Mouse (Mus musculus) lung, adult 18-20 months (tissue): ENCODE results near the gene Kcnk1.
A peak's percentile ranks its signal among the peaks of the same experiment; 100 is the strongest.

Experiments used
- DNase-seq, 2 experiments: peaks; one replicate each; pipeline ENCODE4 v3.0.0; 2022; ENCODE audit warnings: mixed read lengths in 2 of 2

Kcnk1 gene

DNA sequence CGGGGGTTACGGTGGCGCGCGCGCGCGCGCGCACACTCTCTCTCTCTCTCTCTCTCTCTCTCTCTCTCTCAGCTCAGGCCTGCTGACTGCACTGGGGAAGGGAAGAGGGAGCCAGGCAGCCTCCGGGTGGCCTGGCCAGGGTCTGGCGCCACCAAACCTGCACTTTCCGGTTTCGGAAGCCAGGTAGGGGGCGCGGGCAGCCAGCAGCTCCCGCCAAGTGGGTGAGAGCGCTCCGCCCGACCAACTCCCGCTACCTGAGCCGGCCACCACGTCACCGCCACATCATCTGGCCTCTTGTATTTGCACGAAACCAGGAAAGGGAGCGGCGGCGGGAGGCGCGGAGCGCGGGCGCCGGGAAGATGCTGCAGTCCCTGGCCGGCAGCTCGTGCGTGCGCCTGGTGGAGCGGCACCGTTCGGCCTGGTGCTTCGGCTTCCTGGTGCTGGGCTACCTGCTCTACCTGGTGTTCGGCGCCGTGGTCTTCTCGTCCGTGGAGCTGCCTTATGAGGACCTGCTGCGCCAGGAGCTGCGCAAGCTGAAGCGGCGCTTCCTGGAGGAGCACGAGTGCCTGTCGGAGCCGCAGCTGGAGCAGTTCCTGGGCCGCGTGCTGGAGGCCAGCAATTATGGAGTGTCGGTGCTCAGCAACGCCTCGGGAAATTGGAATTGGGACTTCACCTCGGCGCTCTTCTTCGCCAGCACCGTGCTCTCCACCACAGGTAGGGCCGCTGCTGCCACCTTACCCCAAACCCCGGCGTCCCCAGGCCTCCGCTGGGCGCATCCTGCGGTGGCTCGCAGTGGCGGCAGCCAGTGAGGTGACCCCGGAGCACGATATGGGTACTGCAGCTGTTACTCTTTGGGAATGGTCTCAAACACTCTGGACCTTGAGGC, at the start of gene Kcnk1:
TSS of gene Kcnk1 (plus strand) at position 70 of the 886 bp plus-strand sequence.
- DNase-seq: peak; percentile 79 to 88

DNA sequence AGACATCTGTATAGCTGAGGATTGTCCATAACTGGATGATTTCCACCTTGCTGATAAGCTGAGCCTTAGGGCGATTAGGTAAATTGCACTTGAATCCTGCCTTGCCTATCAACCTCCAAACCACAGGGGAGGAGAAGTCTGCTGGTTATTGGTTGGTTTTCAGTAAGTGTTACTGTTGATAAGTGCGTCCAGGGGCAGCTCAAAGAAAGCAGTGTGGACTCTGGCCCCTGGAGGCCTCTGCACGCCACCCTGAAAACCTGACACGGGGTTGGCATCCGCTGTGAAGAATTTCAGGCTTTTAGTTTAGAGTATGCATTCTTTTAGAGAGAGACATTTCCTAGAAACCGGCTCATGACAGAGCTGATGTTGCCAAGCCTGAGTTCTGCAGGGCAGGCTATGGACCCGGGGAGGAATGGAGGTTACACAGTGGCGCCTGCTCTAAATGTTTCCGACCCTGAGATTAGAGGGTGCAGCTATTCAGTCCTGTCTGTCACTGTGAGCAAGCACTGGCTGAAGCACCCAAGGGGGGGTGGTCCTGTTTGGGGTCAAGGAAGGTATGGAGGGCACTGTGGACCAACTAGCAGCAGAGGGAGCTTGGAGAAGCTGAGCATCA, 46.2 kb upstream of the Kcnk1 start:
- DNase-seq: no peak

DNA sequence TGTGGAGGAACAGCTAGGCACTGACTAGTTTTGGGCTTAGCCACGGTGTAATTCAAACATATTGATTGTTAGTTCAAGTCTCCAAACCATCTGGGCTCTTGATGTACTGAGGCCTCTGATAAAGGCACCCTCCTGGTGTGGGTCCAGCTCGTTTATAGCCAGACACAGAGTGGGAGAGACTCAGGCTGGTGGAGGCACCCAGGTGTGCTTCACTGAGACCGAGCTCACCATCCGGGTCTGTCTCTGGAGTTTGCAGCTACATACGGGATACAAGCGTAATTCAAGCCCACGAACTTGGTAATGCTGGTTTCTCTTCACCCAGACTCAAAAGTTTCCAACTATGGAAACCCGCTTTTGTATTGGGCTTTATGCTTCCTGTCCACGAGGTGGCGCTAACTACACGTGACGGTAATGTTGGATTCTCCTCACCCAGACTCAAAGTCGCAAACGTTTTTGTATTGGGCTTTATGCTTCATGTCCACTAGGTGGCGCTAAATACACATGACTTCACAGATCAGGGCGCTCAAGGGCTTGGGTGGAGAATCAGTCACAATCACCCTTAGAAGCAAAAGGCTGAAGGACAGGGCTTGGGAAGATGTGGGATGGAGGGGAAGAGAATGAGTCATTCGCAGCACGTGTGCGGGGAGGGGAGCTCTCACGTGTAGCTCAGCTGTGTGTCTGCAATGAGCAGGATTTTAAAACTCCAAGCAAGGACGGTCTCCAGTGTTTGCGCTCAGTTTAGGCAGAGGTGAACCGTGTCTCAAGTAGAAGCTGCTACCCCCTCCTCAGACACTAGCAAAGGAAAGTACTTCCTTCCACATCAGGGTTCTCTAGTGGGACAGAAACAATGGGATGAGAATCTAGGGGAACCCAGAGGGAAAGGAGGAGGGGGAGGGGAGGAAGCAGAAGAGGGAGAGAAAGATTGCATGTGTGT, 44.7 kb upstream of the Kcnk1 start:
- DNase-seq: peak; percentile 78 to 87

DNA sequence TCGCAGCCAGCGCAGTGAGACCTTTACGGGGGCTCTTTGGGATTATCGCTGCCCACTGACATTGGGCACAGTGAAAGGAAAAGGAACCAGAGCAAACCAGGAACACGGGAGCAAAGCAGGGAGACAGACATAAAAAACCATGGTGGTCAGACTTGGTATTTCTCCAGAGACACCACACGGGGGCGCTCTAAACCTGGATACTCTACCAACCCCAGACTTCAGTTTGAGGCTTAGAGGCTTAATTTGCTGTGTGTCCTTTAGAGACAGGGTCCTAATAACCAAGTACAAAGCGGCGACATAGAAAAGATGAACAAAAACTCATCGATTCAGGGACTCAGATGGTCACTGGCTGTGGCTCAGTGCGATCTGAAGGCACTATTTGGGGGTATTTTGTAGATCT, 39.3 kb upstream of the Kcnk1 start:
- DNase-seq: peak in 1 of 2 experiments; percentile 18

DNA sequence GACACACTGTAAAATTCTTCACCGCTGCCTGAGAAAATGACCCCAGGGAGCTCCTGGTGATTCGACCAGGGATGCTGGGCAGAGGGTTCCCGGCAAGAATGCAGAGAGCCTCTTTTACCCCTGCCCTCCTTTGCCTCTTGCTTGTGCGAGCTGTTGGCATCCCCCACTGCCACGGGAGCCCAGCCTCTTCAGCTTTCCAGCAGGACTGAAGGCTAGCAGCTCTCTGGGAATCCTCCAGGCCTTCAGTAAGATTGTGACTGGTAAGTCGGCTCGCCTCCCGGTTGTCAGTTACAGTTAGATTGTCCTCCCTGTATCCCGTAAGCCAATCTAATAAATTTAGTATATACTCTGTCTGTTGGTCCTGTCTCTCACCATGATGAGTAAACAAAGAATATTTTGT, 38.2 kb upstream of the Kcnk1 start:
- DNase-seq: no peak

DNA sequence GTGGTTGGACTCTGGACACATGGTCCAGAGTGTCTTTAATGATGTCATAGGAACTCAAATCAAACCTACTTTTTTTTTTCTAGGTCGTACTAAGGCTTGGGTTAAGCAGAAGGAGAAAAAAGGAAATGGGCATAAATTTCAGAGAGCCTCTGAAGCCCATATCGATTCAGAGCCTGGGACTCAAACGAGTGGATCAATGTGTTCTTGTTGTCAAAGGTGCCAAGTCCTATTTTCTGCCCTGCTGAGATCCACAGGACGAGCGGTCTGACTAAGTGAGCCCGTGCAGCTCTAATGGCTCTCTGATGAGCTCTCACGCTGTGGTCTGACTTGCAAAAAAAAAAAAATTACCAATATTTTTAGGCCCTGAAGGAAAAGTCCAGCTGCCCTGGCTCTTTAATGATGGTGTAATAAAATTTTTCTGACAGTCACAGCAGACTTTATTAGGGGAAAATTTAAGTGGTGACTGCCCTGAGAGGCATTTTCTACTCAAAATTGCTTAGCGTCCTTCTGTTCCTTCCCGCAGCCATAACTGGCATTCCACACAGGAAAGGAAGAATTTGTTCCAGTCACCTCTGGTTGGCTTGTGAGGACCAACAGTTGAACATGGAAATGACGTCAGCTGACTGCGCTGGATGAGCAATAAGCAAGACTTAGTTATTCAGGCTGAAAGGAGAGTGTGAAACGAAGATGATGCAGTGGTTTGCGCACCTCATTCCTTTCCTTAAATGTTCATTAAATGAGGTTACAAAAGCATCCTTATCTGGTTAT, 37.6 kb upstream of the Kcnk1 start:
- DNase-seq: no peak

DNA sequence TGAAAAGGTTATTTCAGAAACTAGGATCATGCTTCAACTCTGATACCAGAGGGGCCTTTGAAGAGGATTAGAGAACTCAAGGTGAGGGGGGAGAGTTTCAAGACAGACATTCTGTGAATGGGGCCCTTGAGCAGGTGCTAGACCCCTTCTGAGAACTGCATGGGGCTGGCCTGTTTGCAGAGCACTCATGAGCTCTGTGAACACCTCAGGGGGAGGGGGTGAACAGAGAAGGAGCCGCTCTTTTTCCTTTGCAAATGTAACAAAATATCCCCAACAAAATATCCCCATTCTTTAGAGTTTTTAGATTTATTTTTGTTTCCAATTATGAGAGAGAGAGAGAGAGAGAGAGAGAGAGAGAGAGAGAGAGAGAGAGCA, 37.0 kb upstream of the Kcnk1 start:
- DNase-seq: no peak

DNA sequence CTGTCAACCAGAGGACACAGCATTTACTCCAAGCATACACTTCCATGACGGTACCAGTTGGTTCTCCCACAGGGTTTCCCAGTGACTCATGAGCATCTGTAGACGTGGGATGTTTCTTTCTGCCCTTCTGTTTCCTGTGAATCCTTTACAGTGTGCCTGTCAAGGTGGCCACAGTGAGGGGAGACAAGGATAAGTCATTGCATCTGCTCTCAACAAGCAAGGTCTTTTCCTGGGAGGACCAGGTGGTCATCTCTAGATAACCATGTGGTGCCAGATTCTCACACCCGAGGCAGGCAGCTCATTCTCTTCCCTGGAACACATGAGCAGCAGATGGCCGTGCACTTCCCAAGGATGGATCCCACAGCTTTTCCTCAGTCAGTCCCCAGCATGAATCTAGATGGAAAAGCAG, 35.6 kb upstream of the Kcnk1 start:
- no peak for DNase-seq

DNA sequence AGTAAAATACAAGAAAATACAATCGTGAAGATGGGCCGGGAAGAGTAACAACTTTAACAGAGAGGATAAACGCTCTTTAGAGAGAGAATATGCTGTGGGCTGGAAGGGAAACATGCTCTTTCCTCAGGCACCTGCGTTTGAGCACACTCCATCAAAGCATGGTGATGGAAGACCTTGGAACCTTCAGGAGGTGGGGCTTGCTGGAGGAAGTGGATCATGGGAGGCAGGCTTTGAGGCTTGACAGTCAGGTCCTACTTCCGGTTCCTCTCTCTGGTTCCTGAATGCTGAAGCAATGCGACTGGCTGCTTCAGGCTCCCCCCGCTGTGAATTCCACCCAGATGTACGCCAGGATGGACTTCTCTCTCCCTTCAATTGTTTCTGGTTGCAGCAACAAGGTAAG, 34.9 kb upstream of the Kcnk1 start:
- DNase-seq: no peak

DNA sequence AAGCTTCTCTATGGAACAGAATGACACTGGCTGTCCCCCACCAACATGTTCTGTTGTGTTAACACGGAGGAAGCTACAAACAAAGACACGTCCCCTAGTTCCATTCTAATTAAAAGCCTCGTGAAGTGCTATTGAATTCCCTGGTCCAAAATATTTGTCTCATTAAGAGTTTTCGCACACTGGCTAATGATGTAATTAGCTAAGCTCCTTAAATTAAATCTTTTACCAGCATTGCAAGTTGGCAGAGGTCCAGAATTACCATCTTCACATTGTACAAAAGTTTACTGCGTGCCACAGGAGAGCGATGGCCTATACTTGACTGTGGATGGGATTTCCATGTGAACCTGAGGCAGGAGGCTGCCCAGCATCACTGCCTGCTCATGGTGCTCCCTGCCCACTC, 33.2 kb upstream of the Kcnk1 start:
- DNase-seq: no peak

DNA sequence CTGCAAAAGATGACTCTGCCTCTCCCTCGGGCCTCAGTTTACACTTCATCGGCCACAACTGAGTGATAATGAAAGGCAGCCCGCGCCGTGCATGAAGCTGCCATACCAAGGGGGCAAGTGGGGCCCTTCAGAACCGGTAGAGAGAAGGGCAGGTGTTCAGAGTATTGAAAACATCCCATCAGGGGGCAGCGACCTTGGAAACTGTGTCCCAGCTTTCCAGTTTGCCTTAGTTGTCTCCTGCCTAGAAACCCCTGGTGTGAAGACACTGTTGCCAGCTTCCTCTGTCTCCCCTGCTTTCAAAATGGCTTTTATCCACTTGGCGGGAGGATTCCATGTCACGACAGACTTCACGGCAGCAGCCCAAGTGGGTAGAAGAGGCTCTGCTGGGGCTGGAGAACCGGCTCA, 31.2 kb upstream of the Kcnk1 start:
- DNase-seq: no peak

DNA sequence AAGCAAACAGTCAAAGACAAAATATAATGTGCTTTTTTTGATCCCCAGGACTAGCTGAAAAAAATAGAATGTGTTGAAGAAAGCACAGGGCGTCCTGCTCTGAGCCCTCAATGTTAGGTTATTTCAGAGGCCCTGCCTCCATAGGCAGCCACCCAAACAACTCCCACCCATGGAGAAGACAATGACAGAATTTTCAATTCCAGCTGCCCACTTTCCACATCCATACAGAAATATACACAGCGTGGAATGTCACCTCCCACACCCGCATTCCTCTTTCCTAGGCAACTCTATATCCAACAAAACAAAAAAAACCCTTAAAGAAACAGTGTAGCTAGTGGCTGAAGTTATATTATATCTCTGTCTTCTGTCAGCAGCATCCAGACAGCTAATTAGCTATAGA, 23.6 kb upstream of the Kcnk1 start:
- no peak for DNase-seq

DNA sequence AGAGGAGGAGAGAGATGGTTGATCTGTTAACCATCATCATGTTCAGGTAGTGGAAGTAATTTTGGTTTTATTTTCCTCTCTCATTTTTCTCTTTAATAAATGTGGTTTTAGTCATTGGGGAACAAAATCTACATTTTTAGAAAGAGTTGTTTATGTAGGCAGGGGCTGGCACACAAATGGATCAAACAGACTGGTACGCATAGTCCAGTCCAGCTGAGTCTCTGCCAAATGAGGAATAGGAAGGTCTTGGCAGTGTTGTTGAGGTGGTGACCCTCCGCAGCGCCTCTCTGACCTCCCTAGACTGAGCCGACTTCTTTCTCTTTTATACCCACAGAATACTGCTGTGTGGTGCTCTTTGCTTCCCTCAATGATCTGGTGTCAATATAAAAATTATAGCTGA, 19.0 kb upstream of the Kcnk1 start:
- no peak for DNase-seq

DNA sequence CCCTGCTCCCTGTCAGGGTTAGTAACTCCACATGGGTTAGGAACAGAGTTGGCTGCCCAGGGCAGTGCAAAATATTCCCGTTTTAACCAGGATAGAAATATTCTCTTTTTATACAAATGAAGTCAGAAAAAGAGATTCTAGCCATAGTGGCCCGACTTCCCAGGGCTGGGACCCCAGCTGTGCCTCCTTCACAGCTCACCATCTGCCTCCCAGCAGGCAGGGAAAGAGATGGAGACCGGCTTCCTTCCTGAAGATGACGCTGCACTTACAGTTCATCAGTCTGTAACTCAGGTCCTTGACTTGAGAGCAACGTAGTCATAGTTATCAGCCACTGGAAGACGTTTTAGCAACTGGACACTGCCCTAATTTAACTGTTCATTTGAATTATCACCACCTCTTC, 14.1 kb upstream of the Kcnk1 start:
- DNase-seq: no peak

DNA sequence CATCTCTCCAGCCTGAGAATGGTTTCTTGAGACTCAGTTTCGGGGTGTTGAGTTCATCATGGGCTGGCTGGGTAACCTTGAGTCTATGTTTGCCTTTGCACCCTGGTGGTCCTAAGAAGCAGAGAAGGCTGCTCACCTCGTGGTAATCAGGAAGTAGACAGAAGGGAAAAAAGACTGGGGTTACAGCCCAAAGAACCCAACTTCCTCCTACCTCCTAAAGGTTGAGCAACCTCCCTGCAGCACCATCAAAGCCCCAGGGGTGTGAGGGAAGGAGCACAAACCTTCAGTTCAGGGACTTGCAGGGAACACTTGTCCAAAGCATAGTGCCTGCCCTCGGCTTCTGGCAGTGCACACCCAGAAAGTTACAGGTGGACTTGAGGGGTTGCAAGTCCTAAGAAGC, 11.5 kb upstream of the Kcnk1 start:
- DNase-seq: no peak

DNA sequence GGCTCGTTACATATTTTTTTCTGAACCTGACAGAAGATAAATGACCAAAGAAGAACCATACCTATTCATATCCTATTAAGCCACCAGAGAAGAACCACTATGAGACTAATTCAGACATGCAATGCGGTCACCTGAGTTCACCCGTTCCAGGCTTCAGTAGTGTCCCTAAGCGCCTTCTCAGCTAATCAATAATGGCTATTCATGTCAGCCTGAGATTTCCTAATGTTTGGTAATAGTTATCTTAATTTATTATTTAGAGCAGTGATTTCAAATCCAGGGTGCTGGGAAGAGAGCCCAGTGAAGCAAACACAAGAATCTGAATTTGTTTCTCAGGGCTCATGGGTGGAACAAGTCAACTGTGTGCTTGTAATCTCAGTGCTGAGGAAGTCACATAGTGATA, 10.8 kb upstream of the Kcnk1 start:
- DNase-seq: no peak

DNA sequence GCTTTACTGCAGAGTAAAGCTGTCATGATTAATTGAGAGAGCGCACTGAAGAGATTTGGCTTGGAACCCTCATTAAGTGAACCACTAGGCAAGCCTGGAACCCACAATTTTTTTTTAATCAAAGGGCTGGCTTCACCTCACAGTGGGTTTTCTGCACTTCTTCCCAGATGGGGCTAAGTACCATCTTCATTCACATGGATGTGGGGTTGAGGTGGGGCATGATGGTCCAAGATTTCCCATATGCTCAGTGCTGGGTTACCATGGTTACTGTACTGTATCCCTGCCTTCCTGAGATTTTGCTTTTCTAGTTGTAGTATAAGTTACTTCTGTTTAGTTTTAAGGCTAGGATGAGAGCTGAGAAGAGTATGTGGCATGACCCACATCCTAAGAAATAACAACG, 9.6 kb upstream of the Kcnk1 start:
- DNase-seq: no peak

DNA sequence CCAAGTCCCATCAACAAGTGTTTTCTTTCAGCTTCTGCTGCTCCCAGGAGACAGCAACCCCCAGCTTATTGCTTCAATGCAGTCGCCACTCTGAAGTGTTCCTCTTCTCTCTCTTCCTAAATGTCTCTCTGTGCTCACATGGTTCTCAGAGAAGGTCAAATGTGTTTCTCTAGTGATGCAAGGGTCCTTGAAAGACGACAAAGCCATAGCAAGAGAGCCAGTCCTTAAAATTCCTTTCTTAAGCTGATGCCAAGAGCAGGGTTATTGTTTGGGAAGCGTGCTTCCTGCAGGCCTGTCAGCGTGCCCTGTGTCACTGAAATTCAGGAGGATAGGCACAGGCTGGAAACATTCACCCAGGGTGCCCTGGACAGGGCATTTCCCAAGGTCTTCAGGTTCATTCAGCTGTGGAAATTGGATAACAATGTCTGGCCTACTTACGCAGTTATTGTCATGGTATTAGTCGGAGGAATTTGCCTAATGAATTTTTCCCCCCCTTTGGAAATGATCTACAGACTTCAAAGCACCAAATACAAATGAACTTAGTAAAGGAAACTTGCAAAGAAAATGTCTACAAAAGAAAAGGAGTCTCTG, 7.9 kb upstream of the Kcnk1 start:
- DNase-seq: peak in 1 of 2 experiments; percentile 41

DNA sequence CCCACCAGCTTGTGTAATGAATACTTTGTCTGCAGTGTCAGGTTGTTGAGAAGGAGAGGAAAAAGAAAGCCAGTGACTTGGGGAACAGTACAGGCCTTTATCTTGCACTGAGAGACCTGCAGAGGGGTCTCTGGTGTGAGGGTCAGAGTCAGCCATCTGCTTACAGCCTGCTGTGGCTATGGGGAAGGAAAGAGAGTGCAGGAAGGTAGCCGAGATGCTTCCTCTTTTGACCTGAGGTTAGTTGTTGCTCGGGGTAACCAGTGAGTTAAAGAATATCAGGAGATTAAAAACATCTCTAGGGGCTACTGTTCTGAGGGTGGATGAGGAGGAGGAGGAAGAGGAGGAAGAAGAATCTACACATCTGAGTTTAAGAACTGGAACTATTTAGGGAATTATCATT, 7.0 kb upstream of the Kcnk1 start:
- no peak for DNase-seq

DNA sequence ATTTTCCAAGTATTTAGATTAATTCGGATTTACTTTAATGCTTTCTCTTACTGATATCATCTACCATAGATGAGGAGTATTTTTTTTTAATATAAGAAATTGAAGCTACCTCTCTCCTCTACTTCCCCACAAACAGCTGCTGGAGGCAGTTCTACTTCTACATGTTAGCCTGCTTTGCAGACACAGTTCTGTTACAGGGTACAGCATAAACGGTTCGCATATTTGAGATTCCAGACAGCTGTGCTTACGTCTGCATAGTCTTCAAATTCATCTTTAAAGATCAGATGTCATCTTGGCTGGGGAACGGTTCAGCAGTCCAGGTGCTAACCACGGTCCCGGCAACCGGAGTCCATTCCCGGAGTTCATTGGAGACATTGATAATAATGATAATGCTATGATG, 1.3 kb upstream of the Kcnk1 start:
- DNase-seq: no peak

DNA sequence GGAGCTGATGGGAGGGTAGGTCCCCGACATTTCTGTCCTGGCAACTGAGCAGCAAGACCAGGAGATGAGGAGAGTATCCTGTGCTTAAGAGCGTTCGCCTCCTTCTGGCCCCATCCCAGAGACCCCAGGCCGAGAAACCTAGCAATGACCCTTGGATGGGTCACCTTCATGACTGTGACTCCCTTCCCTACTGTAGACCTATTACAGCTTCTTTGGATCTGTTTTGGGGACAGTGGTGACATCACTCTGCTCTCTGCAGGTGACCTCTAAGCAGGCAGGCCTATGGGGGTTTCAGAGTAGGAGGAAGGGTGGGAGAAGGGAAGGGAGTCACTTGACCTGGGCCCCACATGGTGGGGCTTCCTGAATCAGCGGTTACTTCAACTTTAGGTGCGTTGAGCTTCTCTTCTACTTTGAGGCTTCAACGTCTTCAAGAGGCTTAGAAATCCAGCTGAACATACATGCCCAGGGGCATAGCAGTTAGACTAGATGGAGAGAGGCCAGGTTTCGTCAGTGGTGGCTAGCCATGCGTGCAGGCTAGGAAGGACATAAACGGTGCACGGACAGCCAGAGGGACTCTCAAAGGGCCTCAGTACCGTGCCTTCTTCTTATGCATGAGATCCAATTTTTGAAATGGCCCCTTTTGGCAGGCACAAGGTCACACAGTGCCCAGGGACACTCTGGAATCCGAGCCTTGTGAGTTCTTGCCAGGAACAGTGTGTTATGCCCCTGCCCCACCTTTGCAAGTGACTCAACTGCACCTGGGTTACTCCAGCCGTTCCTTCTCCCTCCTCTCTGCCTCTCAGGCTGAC, 1.3 kb downstream of the Kcnk1 start:
- DNase-seq: peak; percentile 51 to 70
